Comparison of ENCODE assay signal across 1 mouse cellular context in the genomic region with DNA sequence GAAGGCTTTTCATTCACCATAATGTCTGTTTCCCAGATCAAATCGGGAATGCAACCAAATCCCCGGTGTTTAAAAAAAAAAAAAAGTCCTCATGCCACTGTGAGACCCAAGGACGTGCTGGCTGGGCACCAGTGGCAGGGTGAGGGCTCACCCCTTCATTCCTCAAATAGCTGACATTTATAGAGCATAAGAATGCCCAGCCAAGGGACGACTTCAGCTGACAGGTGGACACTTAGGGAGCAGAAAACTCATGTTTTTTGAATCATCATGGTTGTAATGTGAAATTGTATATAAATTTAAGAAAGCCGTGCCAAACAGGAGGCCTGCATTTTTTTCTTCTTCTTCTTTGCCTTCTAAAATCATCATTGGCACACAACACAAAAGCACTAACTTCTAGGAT.
TF ChIP-seq lines count a peak whose summit lies in the region.

No protein-coding gene starts in this region.

TF ChIP-seq in myocyte, 11 proteins besides CTCF, POLR2A, EP300 and RAD21 (continued from another document):
- TF ChIP-seq CEBPB (IDR thresholded peaks at IDR 0.05; ENCODE audit: insufficient read depth, poor library complexity, severe bottlenecking) (no peak), MYOG (IDR thresholded peaks at IDR 0.05; ENCODE audit: control insufficient read depth in 1 of 3, insufficient read depth in 1 of 3, insufficient read length in 2 of 3, low read depth in 2 of 3) (peak in 2 of 3 experiments; percentile 36 to 77), TCF12 (IDR thresholded peaks at IDR 0.05; ENCODE audit: insufficient read depth, poor library complexity, severe bottlenecking) (peak; percentile 8), TCF3 (IDR thresholded peaks at IDR 0.05; ENCODE audit: insufficient read length, low read depth) (no peak), USF1 (IDR thresholded peaks at IDR 0.05; ENCODE audit: low read depth) (no peak), SRF (IDR thresholded peaks at IDR 0.05; ENCODE audit: control insufficient read depth, insufficient read length, low read depth) (no peak)
